Mouse (Mus musculus) embryonic facial prominence, embryonic 14.5 days (tissue): ENCODE results near the gene Kank4. TPM values are rescaled to one million over a fixed set of nuclear protein-coding genes. Genes with fewer than 3 reads are reported as not detected.
"Not testable (repeated sequence)": the region's sequence is repeated elsewhere in the genome, so short reads cannot be mapped to it uniquely, and the experiment has no call there.

Experiments used
- ATAC-seq: fragments of 200-750 bp; cut with Nextera tagmentation; 2 replicates; pipeline ENCODE4 v1.8.0; 2017; ENCODE audit warnings: low read depth, moderate number of reproducible peaks, moderate TSS enrichment
- DNase-seq: peaks from one replicate; pipeline ENCODE4 v3.0.0-alpha.2; 2015; ENCODE audit warnings: low spot score
- H3K27ac ChIP-seq: fragments of 300-500 bp; sonication (generic); replicated peaks from 2 replicates; pipeline ENCODE4 v1.5.1; 2014; ENCODE audit warnings: low read depth, mild to moderate bottlenecking, low read length, moderate library complexity
- H3K27me3 ChIP-seq: fragments of 300-500 bp; sonication (generic); replicated peaks from 2 replicates; pipeline ENCODE4 v1.6.1; 2014; ENCODE audit warnings: low read length; ENCODE audit not compliant: control insufficient read depth, insufficient read depth
- H3K36me3 ChIP-seq: fragments of 300-500 bp; sonication (generic); 2 replicates; pipeline ENCODE4 v1.6.1; 2014; ENCODE audit warnings: low read length, mixed read lengths; ENCODE audit not compliant: control insufficient read depth, insufficient read depth
- H3K4me1 ChIP-seq: fragments of 300-500 bp; sonication (generic); 2 replicates; pipeline ENCODE4 v1.6.1; 2014; ENCODE audit warnings: antibody characterized with exemption, low read length; ENCODE audit not compliant: control insufficient read depth, insufficient read depth
- H3K4me2 ChIP-seq: fragments of 300-500 bp; sonication (generic); 2 replicates; pipeline ENCODE4 v1.6.1; 2014; ENCODE audit warnings: low read depth, mild to moderate bottlenecking, low read length, moderate library complexity, mixed read lengths
- H3K4me3 ChIP-seq: fragments of 300-500 bp; sonication (generic); 2 replicates; pipeline ENCODE4 v1.5.1; 2014; ENCODE audit warnings: low read depth, mild to moderate bottlenecking, low read length
- H3K9ac ChIP-seq: fragments of 300-500 bp; sonication (generic); 2 replicates; pipeline ENCODE4 v1.6.1; 2014; ENCODE audit warnings: low read depth, mild to moderate bottlenecking, low read length, moderate library complexity, mixed read lengths
- H3K9me3 ChIP-seq: fragments of 300-500 bp; sonication (generic); 2 replicates; pipeline ENCODE4 v1.6.1; 2016; ENCODE audit warnings: low read length; ENCODE audit not compliant: control insufficient read depth
- WGBS: fragments of 180-500 bp; shearing (Covaris S2); extraction: QIAGEN DNeasy Blood & Tissue Kit; methylation state at CpG from one replicate; pipeline ENCODE4 v1.1.7; 2014; 5-methylcytosine and 5-hydroxymethylcytosine counted together
- polyA plus RNA-seq: library from polyadenylated mRNA; unstranded; fragments of >200 nt; fragmentation: Nextera tagmentation; extraction: Ambion mirVana; gene quantifications from 2 replicates; pipeline ENCODE4 v1.2.1, GENCODE M21; 2014

Kank4 gene
- polyA plus RNA-seq, 1 experiment from 2014 or later: 2.6 TPM

DNA sequence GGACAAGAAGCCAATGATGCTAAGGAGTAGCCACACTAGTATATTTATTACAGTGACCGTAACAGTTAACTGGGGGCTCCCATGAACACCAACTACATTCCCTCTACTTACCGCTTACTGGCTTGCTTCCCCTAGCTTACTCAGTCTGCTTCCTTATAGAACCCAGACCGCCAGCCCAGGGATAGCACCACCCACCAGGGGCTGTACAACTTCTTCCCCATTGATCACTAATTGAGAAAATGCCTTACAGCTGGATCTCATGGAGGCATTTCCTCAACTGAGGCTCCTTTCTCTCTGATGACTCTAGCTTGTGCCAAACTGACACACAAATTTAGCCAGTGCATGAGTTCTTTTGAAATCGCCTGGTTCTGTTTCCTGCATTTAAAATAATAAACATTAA, 21.6 kb upstream of the Kank4 start:
- Histone ChIP-seq H3K4me2 (no peak overlapping the region), H3K4me1 (peaks cover 5% of the 10 kb centered on the region; the same call in 1 of the 2 replicates), H3K27ac (peak overlapping the region; percentile 44; the same call in 1 of the 2 replicates), H3K27me3 (no peaks in the 10 kb centered on the region), H3K9ac (no peak overlapping the region), H3K9me3 (no peaks in the 10 kb centered on the region), H3K36me3 (no peaks in the 10 kb centered on the region), H3K4me3 (no peak overlapping the region)
- WGBS: 38% methylated on average over 4 of the region's 4 CpGs
- ATAC-seq (peak; percentile 55; the same call in 1 of the 2 replicates), DNase-seq (peak; percentile 70)

DNA sequence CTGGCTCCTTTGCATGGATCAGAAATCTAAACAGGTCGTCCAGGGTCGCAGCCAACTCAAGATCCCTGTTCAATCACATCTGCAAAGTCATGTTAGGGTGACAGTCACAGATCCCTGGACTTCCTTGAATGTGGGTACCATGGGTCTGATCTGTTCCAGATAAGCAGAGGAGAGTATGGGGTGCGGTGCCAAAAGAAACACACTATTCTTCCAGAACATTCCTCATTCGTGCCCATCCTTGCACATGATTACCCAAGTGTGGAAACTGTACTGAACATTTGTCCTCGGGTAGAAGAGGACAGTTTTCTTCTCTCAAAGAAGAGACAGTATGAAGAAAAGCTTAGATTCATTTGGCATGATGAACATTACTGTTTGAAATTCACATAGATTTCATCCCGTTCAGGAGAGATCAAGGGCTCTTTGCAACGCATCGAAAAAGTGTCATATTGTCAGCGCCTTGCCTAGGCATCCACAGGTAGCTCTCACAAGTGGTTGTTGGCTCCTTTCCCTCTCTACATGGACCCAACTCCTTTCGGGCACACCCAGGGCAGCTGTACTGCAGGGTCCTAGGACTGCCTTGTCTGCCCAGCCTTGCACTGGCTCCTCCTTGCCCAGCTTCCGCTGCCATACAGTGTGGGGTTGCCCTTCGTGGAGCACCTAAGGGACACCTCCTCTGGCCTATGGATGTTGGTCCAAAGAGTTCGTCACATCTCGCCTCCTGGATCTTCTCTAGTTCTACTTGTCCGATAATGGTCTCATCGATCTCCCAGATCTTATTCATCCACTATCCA, 20.6 kb upstream of the Kank4 start:
- Histone ChIP-seq H3K27me3 (no peaks in the 10 kb centered on the region), H3K4me3 (no peak overlapping the region), H3K36me3 (no peaks in the 10 kb centered on the region), H3K9ac (no peak overlapping the region), H3K4me1 (peaks cover 5% of the 10 kb centered on the region; the same call in 1 of the 2 replicates), H3K9me3 (no peaks in the 10 kb centered on the region), H3K4me2 (no peak overlapping the region), H3K27ac (no peak overlapping the region)
- ATAC-seq (no peak), DNase-seq (no peak)
- WGBS: 91% methylated on average over 16 of the region's 16 CpGs

DNA sequence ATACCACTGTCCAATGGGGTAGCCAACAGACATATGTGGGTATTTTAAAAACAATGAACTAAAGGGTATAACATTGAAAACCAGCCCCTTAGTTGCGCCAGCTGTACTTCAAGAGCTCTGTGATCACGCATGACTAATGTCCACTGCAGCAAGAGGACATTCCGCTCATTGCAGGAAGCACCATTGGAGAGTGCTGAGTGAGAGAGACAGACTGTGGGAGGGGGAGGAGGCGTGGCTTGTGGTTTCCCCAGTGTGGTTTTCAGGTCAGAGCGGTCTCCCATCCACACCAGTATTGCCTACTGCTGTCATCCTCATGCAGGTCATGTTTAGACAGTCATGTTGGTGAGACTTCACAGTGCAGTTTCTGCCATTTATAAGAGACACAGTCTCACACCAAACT, 19.2 kb upstream of the Kank4 start:
- peaks cover 5% of the 10 kb centered on the region; the same call in 1 of the 2 replicates for H3K4me1 ChIP-seq
- no peak overlapping the region for H3K27ac ChIP-seq
- no peaks in the 10 kb centered on the region for H3K9me3 ChIP-seq
- H3K4me3 ChIP-seq: no peak overlapping the region
- ATAC-seq: no peak
- no peaks in the 10 kb centered on the region for H3K27me3 ChIP-seq
- H3K9ac ChIP-seq: no peak overlapping the region
- no peaks in the 10 kb centered on the region for H3K36me3 ChIP-seq
- H3K4me2 ChIP-seq: no peak overlapping the region
- WGBS: 49% methylated on average over 5 of the region's 5 CpGs
- peak; percentile 50 for DNase-seq

DNA sequence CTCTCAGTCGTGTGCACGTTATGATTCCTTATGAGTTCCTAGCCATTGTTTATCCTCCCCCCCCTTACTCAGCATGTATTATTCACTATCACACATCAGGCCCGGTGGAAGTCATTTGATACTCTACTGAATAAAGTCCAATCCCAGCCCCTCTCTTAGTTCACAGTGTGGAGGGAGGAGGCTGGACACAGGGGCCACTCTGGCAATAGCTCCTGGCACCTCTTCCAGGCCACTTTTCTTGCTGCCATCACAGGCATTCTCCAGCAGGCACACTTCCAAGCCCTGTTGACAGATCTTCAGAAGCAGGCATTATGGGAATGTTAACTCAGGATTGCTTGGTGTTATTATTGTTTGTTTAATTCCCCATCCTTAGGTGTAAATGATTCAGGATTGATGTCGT, 17.4 kb upstream of the Kank4 start:
- H3K4me2 ChIP-seq: no peak overlapping the region
- H3K36me3 ChIP-seq: no peaks in the 10 kb centered on the region
- DNase-seq: peak; percentile 18
- 36% methylated on average over 4 of the region's 4 CpGs for WGBS
- no peak overlapping the region for H3K4me3 ChIP-seq
- H3K4me1 ChIP-seq: peaks cover 5% of the 10 kb centered on the region; the same call in 1 of the 2 replicates
- H3K27me3 ChIP-seq: no peaks in the 10 kb centered on the region
- no peak overlapping the region for H3K9ac ChIP-seq
- no peak for ATAC-seq
- H3K9me3 ChIP-seq: no peaks in the 10 kb centered on the region
- H3K27ac ChIP-seq: no peak overlapping the region

DNA sequence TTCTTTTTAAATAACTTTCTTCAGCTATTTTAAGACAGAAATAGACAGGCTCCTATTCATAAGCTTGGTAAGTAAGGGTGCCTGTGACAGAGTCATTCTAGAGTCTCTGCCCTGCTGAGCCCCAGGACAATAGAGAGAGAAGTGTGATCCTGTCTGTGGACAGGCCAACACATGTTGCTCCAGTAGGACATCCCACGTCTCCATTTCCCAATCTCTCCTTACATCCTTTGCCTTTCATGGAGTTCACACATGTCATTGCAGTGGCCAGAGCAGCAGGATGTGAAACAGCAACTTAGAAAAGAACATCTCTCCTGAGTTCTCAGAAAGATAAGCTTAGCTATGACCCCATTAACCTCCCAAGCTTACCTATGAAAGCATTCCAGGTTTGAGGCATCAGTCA, 14.4 kb upstream of the Kank4 start:
- no peaks in the 10 kb centered on the region for H3K27me3 ChIP-seq
- H3K9ac ChIP-seq: no peak overlapping the region
- H3K9me3 ChIP-seq: no peaks in the 10 kb centered on the region
- no peak for DNase-seq
- no peaks in the 10 kb centered on the region for H3K4me1 ChIP-seq
- H3K27ac ChIP-seq: no peak overlapping the region
- H3K4me2 ChIP-seq: no peak overlapping the region
- ATAC-seq: no peak
- no peak overlapping the region for H3K4me3 ChIP-seq
- no peaks in the 10 kb centered on the region for H3K36me3 ChIP-seq
- 55% methylated on average over 1 of the region's 1 CpGs for whole genome bisulfite sequencing

DNA sequence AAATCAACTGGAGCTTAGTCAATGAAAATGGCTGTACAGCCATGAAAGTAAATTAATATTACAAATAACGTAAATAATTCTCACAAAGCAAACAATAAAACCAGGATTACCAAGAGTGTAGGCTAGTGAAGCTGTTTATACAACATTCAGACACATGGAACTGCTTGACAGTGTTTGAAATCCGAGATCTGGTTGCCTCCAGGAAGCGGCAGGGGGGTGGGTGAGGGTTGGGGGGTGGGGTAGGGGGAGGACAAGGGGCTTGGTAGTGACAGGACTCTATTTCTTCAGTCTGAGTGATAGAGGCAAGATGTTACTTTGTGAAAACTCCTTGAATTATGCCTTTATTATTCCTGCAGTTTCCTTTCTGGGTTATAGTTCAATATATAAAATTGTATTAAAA, 9.4 kb upstream of the Kank4 start:
- Histone ChIP-seq H3K9ac (no peak overlapping the region), H3K27me3 (no peaks in the 10 kb centered on the region), H3K4me2 (no peak overlapping the region), H3K36me3 (no peaks in the 10 kb centered on the region), H3K4me1 (peaks cover 7% of the 10 kb centered on the region; the same call in 1 of the 2 replicates), H3K9me3 (no peaks in the 10 kb centered on the region), H3K27ac (no peak overlapping the region), H3K4me3 (no peak overlapping the region)
- ATAC-seq (no peak), DNase-seq (no peak)
- 11% methylated on average over 3 of the region's 3 CpGs for WGBS

DNA sequence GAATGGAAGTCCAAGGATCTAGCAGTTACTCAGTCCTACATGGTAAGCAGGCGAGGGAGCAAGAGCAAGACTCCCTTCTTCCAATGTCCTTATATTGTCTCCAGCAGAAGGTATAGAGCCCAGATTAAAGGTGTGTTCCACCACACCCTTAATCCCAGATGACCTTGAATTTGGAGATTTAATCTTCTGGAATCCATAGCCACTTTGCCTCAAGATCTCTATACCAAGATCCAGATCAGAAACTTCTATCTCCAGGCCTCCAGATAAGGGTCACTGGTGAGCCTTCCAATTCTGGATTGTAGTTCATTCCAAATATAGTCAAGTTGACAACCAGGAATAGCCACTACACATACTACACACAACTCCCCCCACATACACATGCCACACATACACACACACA, 6.4 kb upstream of the Kank4 start, which contains the start of gene I0C0044D17Rik:
Gene I0C0044D17Rik (minus strand): TSS at position 101 of the 400 bp plus-strand sequence.
- H3K4me1 ChIP-seq, H3K9me3 ChIP-seq, H3K4me2 ChIP-seq, DNase-seq, H3K9ac ChIP-seq, H3K36me3 ChIP-seq, ATAC-seq, H3K27ac ChIP-seq, H3K27me3 ChIP-seq, H3K4me3 ChIP-seq: not testable (repeated sequence)
- 87% methylated on average over 1 of the region's 1 CpGs for WGBS

DNA sequence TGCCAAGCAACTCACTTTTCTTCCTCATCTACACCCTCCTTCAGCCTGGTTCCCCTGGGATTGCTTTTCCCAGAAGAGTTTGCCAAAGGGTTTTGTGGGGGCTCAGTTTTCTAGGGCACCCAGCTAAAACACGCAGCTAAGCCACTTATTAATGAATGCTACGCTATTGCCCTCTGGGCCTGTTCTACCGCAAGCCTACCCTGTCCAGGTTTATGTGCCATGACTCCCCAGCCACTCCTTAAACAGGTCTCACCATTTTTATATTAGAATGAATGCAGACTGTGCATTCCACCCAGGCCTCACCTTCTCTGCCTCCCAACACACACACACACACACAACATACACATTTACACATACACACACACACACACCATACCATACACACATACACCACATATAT, 5.7 kb upstream of the Kank4 start:
- DNase-seq (no peak), ATAC-seq (no peak)
- Histone ChIP-seq H3K4me3 (no peak overlapping the region), H3K27ac (no peak overlapping the region), H3K27me3 (no peaks in the 10 kb centered on the region), H3K9ac (no peak overlapping the region), H3K9me3 (no peaks in the 10 kb centered on the region), H3K4me2 (no peak overlapping the region), H3K36me3 (no peaks in the 10 kb centered on the region), H3K4me1 (peaks cover 12% of the 10 kb centered on the region)
- WGBS: 67% methylated on average over 3 of the region's 3 CpGs

DNA sequence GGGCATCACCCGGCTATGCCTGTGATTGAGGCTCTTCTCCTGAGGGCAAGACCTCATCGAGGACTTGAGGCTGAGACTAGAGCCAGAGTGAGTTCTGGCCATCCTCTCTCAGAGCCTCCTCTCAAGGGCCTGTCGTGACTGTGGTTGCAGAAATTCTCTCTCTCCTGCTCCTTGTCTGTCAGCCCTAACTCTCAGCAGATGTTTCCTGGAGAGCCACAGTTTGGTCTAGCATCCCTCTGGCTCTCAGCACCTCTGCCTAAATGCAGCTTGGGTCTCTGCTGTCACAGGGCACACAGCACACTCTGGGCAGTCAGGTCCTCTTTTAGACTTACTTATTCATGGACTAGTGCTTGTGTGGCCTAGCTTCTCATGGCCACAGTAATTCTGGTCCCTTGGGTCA, 5.1 kb upstream of the Kank4 start:
- DNase-seq (no peak), ATAC-seq (no peak)
- Histone ChIP-seq H3K27me3 (no peaks in the 10 kb centered on the region), H3K4me2 (no peak overlapping the region), H3K36me3 (no peaks in the 10 kb centered on the region), H3K9me3 (no peaks in the 10 kb centered on the region), H3K9ac (no peak overlapping the region), H3K27ac (no peak overlapping the region), H3K4me1 (peaks cover 15% of the 10 kb centered on the region), H3K4me3 (no peak overlapping the region)
- 33% methylated on average over 3 of the region's 3 CpGs for WGBS
